Mouse (Mus musculus) embryonic facial prominence, embryonic 15.5 days (tissue): ENCODE data around the gene Diaph2. TPM values are rescaled to one million over a fixed set of nuclear protein-coding genes. Genes with fewer than 3 reads are reported as not detected.
"Not testable (repeated sequence)": the region's sequence is repeated elsewhere in the genome, so short reads cannot be mapped to it uniquely, and the experiment has no call there.

Experiments used
- ATAC-seq: fragments of 200-750 bp; cut with Nextera tagmentation; 2 replicates; pipeline ENCODE4 v1.8.0; 2017; ENCODE audit warnings: low read depth, moderate TSS enrichment; ENCODE audit not compliant: insufficient number of reproducible peaks, low FRiP score, low TSS enrichment
- H3K27ac ChIP-seq: fragments of 300-500 bp; sonication (generic); replicated peaks from 2 replicates; pipeline ENCODE4 v1.5.1; 2015; ENCODE audit warnings: mild to moderate bottlenecking, inconsistent platforms
- H3K27me3 ChIP-seq: fragments of 300-500 bp; sonication (generic); 2 replicates; pipeline ENCODE4 v1.6.1; 2015; ENCODE audit warnings: inconsistent platforms
- H3K36me3 ChIP-seq: fragments of 300-500 bp; sonication (generic); 2 replicates; pipeline ENCODE4 v1.6.1; 2015; ENCODE audit warnings: mild to moderate bottlenecking, inconsistent platforms
- H3K4me1 ChIP-seq: fragments of 300-500 bp; sonication (generic); 2 replicates; pipeline ENCODE4 v1.6.1; 2015; ENCODE audit warnings: inconsistent platforms
- H3K4me2 ChIP-seq: fragments of 300-500 bp; sonication (generic); replicated peaks from 2 replicates; pipeline ENCODE4 v1.6.1; 2015; ENCODE audit warnings: mild to moderate bottlenecking, inconsistent platforms
- H3K4me3 ChIP-seq: fragments of 300-500 bp; sonication (generic); replicated peaks from 2 replicates; pipeline ENCODE4 v1.5.1; 2015; ENCODE audit warnings: mild to moderate bottlenecking, inconsistent platforms
- H3K9ac ChIP-seq: fragments of 300-500 bp; sonication (generic); 2 replicates; pipeline ENCODE4 v1.6.1; 2015; ENCODE audit warnings: inconsistent platforms
- H3K9me3 ChIP-seq: fragments of 300-500 bp; sonication (generic); replicated peaks from 2 replicates; pipeline ENCODE4 v1.6.1; 2016; ENCODE audit warnings: inconsistent platforms
- WGBS: fragments of 180-500 bp; shearing (Covaris S2); methylation state at CpG from one replicate; pipeline ENCODE4 v1.1.7; 2015; 5-methylcytosine and 5-hydroxymethylcytosine counted together
- polyA plus RNA-seq: library from polyadenylated mRNA; unstranded; fragments of >200 nt; fragmentation: Nextera tagmentation; extraction: Ambion mirVana; gene quantifications from 2 replicates; pipeline ENCODE4 v1.2.1, GENCODE M21; 2015

Gene Diaph2
- polyA plus RNA-seq, 1 experiment from 2014 or later: 7.0 TPM

DNA sequence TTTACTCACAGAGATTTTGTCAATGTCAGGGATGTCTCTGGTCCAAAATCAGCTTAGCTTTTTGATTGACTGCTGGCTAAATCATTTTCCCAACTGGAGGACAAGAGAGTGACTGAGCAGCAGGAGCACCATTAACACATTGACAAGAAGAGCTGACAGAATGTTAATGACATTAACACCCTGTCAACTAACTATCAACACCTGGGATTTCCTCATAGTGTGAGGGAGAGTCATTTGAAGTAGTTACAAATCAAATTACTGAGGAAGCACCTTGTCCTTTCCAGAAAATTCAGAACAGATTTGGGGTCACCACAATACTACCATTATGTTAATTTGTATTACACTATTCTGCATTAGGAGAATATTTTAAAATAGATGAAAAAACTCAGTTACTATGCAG, 439.7 kb downstream of the Diaph2 start:
- no peak for ATAC-seq
- no peaks in the 10 kb centered on the region for H3K4me1 ChIP-seq
- H3K9ac ChIP-seq: no peak overlapping the region
- H3K36me3 ChIP-seq: no peaks in the 10 kb centered on the region
- H3K27me3 ChIP-seq: no peaks in the 10 kb centered on the region
- H3K9me3 ChIP-seq: no peaks in the 10 kb centered on the region
- no peak overlapping the region for H3K27ac ChIP-seq
- no peak overlapping the region for H3K4me2 ChIP-seq
- H3K4me3 ChIP-seq: no peak overlapping the region

GRCm38 (mm10) chrX:130197412-130197811, 447.9 kb downstream of the Diaph2 start:
- not testable (repeated sequence) for H3K27me3 ChIP-seq, H3K27ac ChIP-seq, H3K4me1 ChIP-seq, ATAC-seq, H3K36me3 ChIP-seq, H3K9me3 ChIP-seq, H3K9ac ChIP-seq, H3K4me2 ChIP-seq, H3K4me3 ChIP-seq
- 80% methylated on average over 3 of the region's 3 CpGs for WGBS

DNA sequence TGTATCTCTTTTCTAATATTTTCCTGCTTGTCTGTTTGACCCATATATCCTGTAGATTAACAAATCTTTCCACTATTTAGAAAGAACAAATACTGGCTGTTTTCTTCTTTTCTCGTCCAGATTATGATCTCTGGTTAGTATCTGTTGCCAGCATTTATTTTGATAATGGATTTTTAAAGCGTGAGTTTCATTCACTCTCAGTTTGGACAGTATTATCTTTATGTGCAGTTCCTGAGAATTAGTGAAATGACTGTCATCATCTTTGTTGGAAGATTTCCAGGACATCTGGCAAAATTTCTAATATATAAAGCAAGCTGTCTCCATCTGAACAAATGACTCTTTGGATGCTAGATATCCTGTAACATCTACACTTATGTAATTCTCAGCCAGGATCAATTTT, 455.7 kb downstream of the Diaph2 start:
- H3K27me3 ChIP-seq: no peaks in the 10 kb centered on the region
- H3K4me3 ChIP-seq: no peak overlapping the region
- ATAC-seq: no peak
- no peaks in the 10 kb centered on the region for H3K4me1 ChIP-seq
- no peaks in the 10 kb centered on the region for H3K9me3 ChIP-seq
- no peaks in the 10 kb centered on the region for H3K36me3 ChIP-seq
- H3K27ac ChIP-seq: no peak overlapping the region
- 51% methylated on average over 2 of the region's 2 CpGs for WGBS
- H3K9ac ChIP-seq: no peak overlapping the region
- H3K4me2 ChIP-seq: no peak overlapping the region

- no peaks in the 10 kb centered on the region for H3K27me3 ChIP-seq
- H3K9ac ChIP-seq: no peak overlapping the region
- H3K4me3 ChIP-seq: no peak overlapping the region
- no peak overlapping the region for H3K27ac ChIP-seq
- no peaks in the 10 kb centered on the region for H3K9me3 ChIP-seq
- H3K36me3 ChIP-seq: no peaks in the 10 kb centered on the region
- H3K4me1 ChIP-seq: no peaks in the 10 kb centered on the region
- no peak overlapping the region for H3K4me2 ChIP-seq
- ATAC-seq: no peak
- 90% methylated on average over 4 of the region's 4 CpGs for WGBS
Observed at GRCm38 (mm10) chrX:130212227-130212626, 462.7 kb downstream of the Diaph2 start.

DNA sequence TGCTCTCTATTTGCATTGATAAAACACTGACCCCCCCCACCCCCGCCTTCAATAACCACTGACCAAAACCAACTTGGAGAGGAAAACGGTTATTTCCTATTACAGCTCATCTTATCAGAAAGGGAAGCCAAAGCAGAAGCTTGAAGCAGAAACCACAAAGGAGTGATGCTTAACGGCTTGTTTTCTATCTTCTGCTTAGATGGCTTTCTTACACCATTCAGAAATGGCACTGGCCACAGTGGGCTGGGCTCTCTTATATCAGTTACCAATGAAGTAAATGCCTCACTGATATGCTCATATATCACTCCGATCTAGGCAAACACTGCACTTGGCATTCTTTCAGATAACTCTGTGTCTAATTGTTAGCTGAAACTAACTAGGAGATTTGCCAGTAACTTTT, 463.2 kb downstream of the Diaph2 start:
- H3K4me2 ChIP-seq: no peak overlapping the region
- ATAC-seq: no peak
- no peaks in the 10 kb centered on the region for H3K4me1 ChIP-seq
- no peaks in the 10 kb centered on the region for H3K9me3 ChIP-seq
- H3K27me3 ChIP-seq: no peaks in the 10 kb centered on the region
- no peak overlapping the region for H3K27ac ChIP-seq
- no peak overlapping the region for H3K4me3 ChIP-seq
- no peak overlapping the region for H3K9ac ChIP-seq
- WGBS: 76% methylated on average over 4 of the region's 4 CpGs
- H3K36me3 ChIP-seq: no peaks in the 10 kb centered on the region

- Histone ChIP-seq H3K4me2 (no peak overlapping the region), H3K4me1 (no peaks in the 10 kb centered on the region)
Observed at GRCm38 (mm10) chrX:130230045-130230444, 480.5 kb downstream of the Diaph2 start.

GRCm38 (mm10) chrX:130235167-130235566, 485.6 kb downstream of the Diaph2 start:
- H3K4me1 ChIP-seq: no peaks in the 10 kb centered on the region
- H3K4me3 ChIP-seq: no peak overlapping the region
- no peak overlapping the region for H3K9ac ChIP-seq
- no peaks in the 10 kb centered on the region for H3K36me3 ChIP-seq
- H3K27ac ChIP-seq: no peak overlapping the region
- WGBS: 86% methylated on average over 1 of the region's 1 CpGs
- no peak for ATAC-seq
- H3K4me2 ChIP-seq: no peak overlapping the region
- no peaks in the 10 kb centered on the region for H3K9me3 ChIP-seq
- H3K27me3 ChIP-seq: no peaks in the 10 kb centered on the region

More at GRCm38 (mm10) chrX:130230045-130230444, 480.5 kb downstream of the Diaph2 start:
- Histone ChIP-seq H3K9me3 (no peaks in the 10 kb centered on the region), H3K27ac (no peak overlapping the region), H3K36me3 (no peaks in the 10 kb centered on the region), H3K9ac (no peak overlapping the region), H3K27me3 (no peaks in the 10 kb centered on the region), H3K4me3 (no peak overlapping the region)
- 94% methylated on average over 1 of the region's 1 CpGs for whole genome bisulfite sequencing
- no peak for ATAC-seq

DNA sequence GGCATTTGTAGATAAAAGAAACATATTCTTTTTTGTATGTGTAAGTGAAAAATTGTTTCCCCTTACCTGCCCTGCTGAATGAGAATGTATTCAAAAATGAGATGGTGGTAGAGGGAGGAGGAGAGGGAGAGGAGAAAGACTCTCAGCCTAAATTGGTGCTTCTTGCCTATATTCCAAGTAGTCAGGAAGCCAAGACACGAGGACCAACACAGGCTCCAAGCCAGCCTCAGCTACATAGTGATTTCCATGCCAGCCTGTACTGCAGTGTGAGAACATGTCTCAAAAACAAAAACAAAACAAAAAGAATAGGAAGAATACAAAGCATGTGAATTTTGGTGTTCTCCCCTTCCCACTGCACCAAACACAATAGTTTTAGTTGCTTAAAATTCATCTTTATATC, 497.1 kb downstream of the Diaph2 start:
- no peak overlapping the region for H3K4me3 ChIP-seq
- H3K4me1 ChIP-seq: no peaks in the 10 kb centered on the region
- no peak for ATAC-seq
- 62% methylated on average over 1 of the region's 1 CpGs for WGBS
- H3K27me3 ChIP-seq: no peaks in the 10 kb centered on the region
- no peak overlapping the region for H3K27ac ChIP-seq
- H3K9me3 ChIP-seq: no peaks in the 10 kb centered on the region
- H3K9ac ChIP-seq: no peak overlapping the region
- H3K36me3 ChIP-seq: no peaks in the 10 kb centered on the region
- no peak overlapping the region for H3K4me2 ChIP-seq

- Histone ChIP-seq H3K36me3 (no peaks in the 10 kb centered on the region), H3K9me3 (no peaks in the 10 kb centered on the region), H3K27me3 (no peaks in the 10 kb centered on the region), H3K9ac (no peak overlapping the region), H3K4me3 (no peak overlapping the region), H3K27ac (no peak overlapping the region), H3K4me2 (no peak overlapping the region), H3K4me1 (no peaks in the 10 kb centered on the region)
- ATAC-seq: no peak
- WGBS: 88% methylated on average over 4 of the region's 4 CpGs
Observed at GRCm38 (mm10) chrX:130253664-130254063, 504.1 kb downstream of the Diaph2 start.

GRCm38 (mm10) chrX:130265707-130266106, 516.2 kb downstream of the Diaph2 start:
- no peak for ATAC-seq
- Histone ChIP-seq H3K27ac (no peak overlapping the region), H3K4me2 (no peak overlapping the region), H3K36me3 (no peaks in the 10 kb centered on the region), H3K4me3 (no peak overlapping the region), H3K27me3 (no peaks in the 10 kb centered on the region), H3K9ac (no peak overlapping the region), H3K4me1 (no peaks in the 10 kb centered on the region), H3K9me3 (no peaks in the 10 kb centered on the region)

- Histone ChIP-seq H3K9ac (no peak overlapping the region), H3K27ac (no peak overlapping the region), H3K9me3 (no peaks in the 10 kb centered on the region), H3K4me1 (no peaks in the 10 kb centered on the region), H3K27me3 (no peaks in the 10 kb centered on the region), H3K36me3 (no peaks in the 10 kb centered on the region), H3K4me2 (no peak overlapping the region), H3K4me3 (no peak overlapping the region)
- 70% methylated on average over 4 of the region's 4 CpGs for WGBS
- no peak for ATAC-seq
Observed at GRCm38 (mm10) chrX:130279144-130279543, 529.6 kb downstream of the Diaph2 start.

DNA sequence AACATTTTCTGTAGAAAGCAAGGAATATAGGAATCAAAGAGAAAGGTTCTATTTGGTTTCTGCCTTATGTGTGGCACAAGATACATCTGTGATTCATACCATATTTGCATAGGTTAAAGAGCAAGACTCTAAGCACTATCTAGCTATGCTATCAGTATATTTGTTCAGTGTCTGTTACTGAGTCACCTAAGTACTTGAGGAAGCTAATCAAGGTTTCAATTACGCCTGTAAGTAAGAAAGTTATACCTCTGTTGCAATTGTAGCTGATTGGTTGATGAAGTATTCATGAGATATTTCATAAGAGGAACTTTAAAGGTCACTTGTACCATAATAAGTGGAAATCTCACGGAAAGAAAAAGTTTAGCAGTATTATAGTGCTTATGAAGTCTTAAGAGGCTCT, 531.9 kb downstream of the Diaph2 start:
- Histone ChIP-seq H3K4me3 (no peak overlapping the region), H3K4me2 (no peak overlapping the region), H3K27me3 (no peaks in the 10 kb centered on the region), H3K9ac (no peak overlapping the region), H3K27ac (no peak overlapping the region), H3K4me1 (no peaks in the 10 kb centered on the region), H3K36me3 (no peaks in the 10 kb centered on the region), H3K9me3 (no peaks in the 10 kb centered on the region)
- 66% methylated on average over 2 of the region's 2 CpGs for WGBS
- ATAC-seq: no peak
